Mouse (Mus musculus): ENCODE results near the gene Irf2bpl. TPM values are rescaled to one million over a fixed set of nuclear protein-coding genes. Genes with fewer than 3 reads are reported as not detected.

Irf2bpl gene
- polyA plus RNA-seq, 1 experiment from 2014 or later: 74.8 TPM

GRCm38 (mm10) chr12:86896441-86896890 is 11.9 kb upstream of the Irf2bpl start:
- 15% methylated on average over 7 of the region's 7 CpGs for WGBS
- peak overlapping the region; percentile 4; the same call in 1 of the 2 replicates for H3K4me3 ChIP-seq (replicated peaks)
- H3K27me3 ChIP-seq: no peaks in the 10 kb centered on the region
- no peaks in the 10 kb centered on the region for H3K36me3 ChIP-seq (replicated peaks)
- H3K27ac ChIP-seq: peak overlapping the region; percentile 98
- H3K9me3 ChIP-seq: no peaks in the 10 kb centered on the region
- H3K9ac ChIP-seq: peak overlapping the region; percentile 30; the same call in 1 of the 2 replicates
- H3K4me1 ChIP-seq: peaks cover 81% of the 10 kb centered on the region
- ATAC-seq (ENCODE audit: low FRiP score): no peak
- peak overlapping the region; percentile 63 for H3K4me2 ChIP-seq

GRCm38 (mm10) chr12:86895703-86896409 is 11.3 kb upstream of the Irf2bpl start:
- H3K9me3 ChIP-seq: no peaks in the 10 kb centered on the region
- ATAC-seq (ENCODE audit: low FRiP score): no peak
- WGBS: 38% methylated on average over 4 of the region's 4 CpGs
- H3K4me3 ChIP-seq (replicated peaks): peak overlapping the region; percentile 28; the same call in 1 of the 2 replicates
- H3K36me3 ChIP-seq (replicated peaks): no peaks in the 10 kb centered on the region
- H3K27me3 ChIP-seq: no peaks in the 10 kb centered on the region
- peak overlapping the region; percentile 30 for H3K9ac ChIP-seq
- peak overlapping the region; percentile 98 for H3K27ac ChIP-seq
- peak overlapping the region; percentile 63 for H3K4me2 ChIP-seq
- peaks cover 87% of the 10 kb centered on the region for H3K4me1 ChIP-seq

- H3K9ac ChIP-seq: peak overlapping the region; percentile 30
- H3K27ac ChIP-seq: peak overlapping the region; percentile 98
- 0% methylated on average over 12 of the region's 12 CpGs for WGBS
- H3K4me1 ChIP-seq: peaks cover 92% of the 10 kb centered on the region
- H3K27me3 ChIP-seq: no peaks in the 10 kb centered on the region
- peak; percentile 22 for ATAC-seq (ENCODE audit: low FRiP score)
- H3K9me3 ChIP-seq: no peaks in the 10 kb centered on the region
- H3K4me2 ChIP-seq: peak overlapping the region; percentile 63
- peak overlapping the region; percentile 28 for H3K4me3 ChIP-seq (replicated peaks)
- no peaks in the 10 kb centered on the region for H3K36me3 ChIP-seq (replicated peaks)
Observed at GRCm38 (mm10) chr12:86894841-86895428, 10.3 kb upstream of the Irf2bpl start.

DNA sequence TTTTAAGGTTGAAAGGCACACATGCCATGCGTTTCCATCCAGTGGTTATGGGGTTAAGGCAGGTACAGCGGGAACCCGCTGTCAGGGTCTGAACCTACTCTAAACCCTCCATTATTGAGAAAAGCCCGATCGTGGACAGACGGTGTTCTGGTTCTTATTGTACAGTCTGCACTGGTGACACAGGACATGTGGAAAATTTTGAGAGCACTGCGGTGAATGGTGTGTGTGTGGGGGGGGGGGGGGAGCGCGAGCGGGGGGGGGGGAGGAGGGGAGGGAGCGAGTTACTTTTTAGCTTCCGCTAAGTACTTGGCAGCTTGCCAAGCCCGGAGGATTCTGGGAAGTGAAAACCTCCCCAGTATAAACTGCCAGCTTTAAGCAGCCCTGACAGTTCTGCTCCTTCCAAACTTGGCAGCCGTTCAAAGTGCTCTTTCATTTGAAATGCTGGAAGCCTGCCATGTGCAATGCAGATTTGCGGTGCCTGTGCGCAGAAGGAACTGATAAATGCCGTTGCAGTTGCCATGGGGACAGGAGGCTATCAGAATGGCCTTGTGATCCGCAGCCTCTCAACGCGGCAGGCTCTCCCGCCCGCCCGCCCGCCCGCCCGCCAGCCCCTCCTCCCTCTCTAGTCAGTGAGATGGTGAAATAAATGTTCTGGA is 9.7 kb upstream of the Irf2bpl start:
- H3K4me2 ChIP-seq: peak overlapping the region; percentile 63
- peak overlapping the region; percentile 28 for H3K4me3 ChIP-seq (replicated peaks)
- H3K27me3 ChIP-seq: no peaks in the 10 kb centered on the region
- under 1% methylated on average over 22 of the region's 26 CpGs for WGBS
- no peaks in the 10 kb centered on the region for H3K9me3 ChIP-seq
- ATAC-seq (ENCODE audit: low FRiP score): peak; percentile 88
- peak overlapping the region; percentile 56 for H3K9ac ChIP-seq
- H3K4me1 ChIP-seq: peaks cover 92% of the 10 kb centered on the region
- H3K27ac ChIP-seq: peak overlapping the region; percentile 98
- H3K36me3 ChIP-seq (replicated peaks): no peaks in the 10 kb centered on the region

DNA sequence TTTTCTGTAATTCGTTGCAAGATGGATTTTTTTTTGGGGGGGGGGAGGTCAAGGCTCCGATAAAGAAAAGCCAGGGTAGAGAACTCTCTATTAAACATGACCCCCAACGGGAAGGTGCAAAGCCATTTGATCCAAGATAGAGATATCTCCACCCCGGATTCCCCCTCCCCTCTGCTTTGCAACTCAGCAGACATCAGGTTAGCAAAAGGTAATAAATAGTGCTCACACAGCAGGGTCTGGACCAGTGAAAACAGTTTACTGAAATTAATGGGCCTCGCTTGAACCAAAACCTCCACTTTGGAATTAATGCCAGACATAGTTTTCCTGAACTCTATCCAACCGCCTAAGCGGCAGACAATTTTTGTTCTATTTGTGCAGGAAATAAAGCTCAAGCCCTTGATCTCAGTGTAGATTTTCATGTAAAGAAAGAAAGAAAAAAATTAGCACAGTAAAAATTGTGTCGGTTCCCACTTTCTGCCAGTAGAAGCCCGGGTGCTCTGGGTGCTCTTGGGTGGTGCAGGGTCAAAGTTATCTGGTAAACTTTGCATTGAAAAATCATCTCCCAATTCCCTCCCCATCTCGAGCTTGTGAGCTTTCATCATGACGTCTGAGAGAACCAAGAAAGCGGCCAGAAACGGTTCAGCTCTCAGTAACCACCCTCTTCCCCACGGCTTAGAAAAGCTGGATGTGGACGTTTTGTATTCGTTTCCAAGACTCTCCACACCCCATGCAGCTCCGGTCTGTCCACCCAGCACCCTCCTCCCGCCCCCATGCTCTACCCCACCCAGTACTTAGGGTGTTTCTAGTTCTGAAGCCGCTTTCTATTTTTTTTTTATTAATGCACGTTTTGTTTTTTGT is 9.0 kb upstream of the Irf2bpl start:
- Histone ChIP-seq H3K4me3 (replicated peaks) (peak overlapping the region; percentile 14), H3K4me1 (peaks cover 92% of the 10 kb centered on the region), H3K27ac (peak overlapping the region; percentile 98), H3K4me2 (peak overlapping the region; percentile 63), H3K36me3 (replicated peaks) (no peaks in the 10 kb centered on the region), H3K27me3 (no peaks in the 10 kb centered on the region), H3K9me3 (no peaks in the 10 kb centered on the region), H3K9ac (peak overlapping the region; percentile 56)
- ATAC-seq (ENCODE audit: low FRiP score): peak; percentile 21
- WGBS: under 1% methylated on average over 20 of the region's 20 CpGs

GRCm38 (mm10) chr12:86892711-86893311 is 8.2 kb upstream of the Irf2bpl start:
- peak overlapping the region; percentile 56 for H3K9ac ChIP-seq
- H3K4me3 ChIP-seq (replicated peaks): no peak overlapping the region
- H3K27me3 ChIP-seq: no peaks in the 10 kb centered on the region
- H3K9me3 ChIP-seq: no peaks in the 10 kb centered on the region
- H3K4me1 ChIP-seq: peaks cover 92% of the 10 kb centered on the region
- ATAC-seq (ENCODE audit: low FRiP score): no peak
- peak overlapping the region; percentile 63 for H3K4me2 ChIP-seq
- H3K36me3 ChIP-seq (replicated peaks): no peaks in the 10 kb centered on the region
- under 1% methylated on average over 17 of the region's 18 CpGs for WGBS
- peak overlapping the region; percentile 98 for H3K27ac ChIP-seq

- H3K36me3 ChIP-seq (replicated peaks): no peaks in the 10 kb centered on the region
- H3K4me3 ChIP-seq (replicated peaks): peak overlapping the region; percentile 28
- H3K4me1 ChIP-seq: peaks cover 92% of the 10 kb centered on the region
- peak overlapping the region; percentile 63 for H3K4me2 ChIP-seq
- no peak for ATAC-seq (ENCODE audit: low FRiP score)
- WGBS: 1% methylated on average over 35 of the region's 37 CpGs
- no peaks in the 10 kb centered on the region for H3K9me3 ChIP-seq
- H3K27me3 ChIP-seq: no peaks in the 10 kb centered on the region
- H3K27ac ChIP-seq: peak overlapping the region; percentile 98
- H3K9ac ChIP-seq: peak overlapping the region; percentile 56
Observed at GRCm38 (mm10) chr12:86891786-86892702, 7.4 kb upstream of the Irf2bpl start.

GRCm38 (mm10) chr12:86891454-86891785 is 6.8 kb upstream of the Irf2bpl start:
- H3K4me1 ChIP-seq: peaks cover 92% of the 10 kb centered on the region
- H3K36me3 ChIP-seq (replicated peaks): no peaks in the 10 kb centered on the region
- peak overlapping the region; percentile 56 for H3K9ac ChIP-seq
- H3K4me3 ChIP-seq (replicated peaks): peak overlapping the region; percentile 28
- peak overlapping the region; percentile 63 for H3K4me2 ChIP-seq
- H3K9me3 ChIP-seq: no peaks in the 10 kb centered on the region
- WGBS: 2% methylated on average over 11 of the region's 11 CpGs
- no peak for ATAC-seq (ENCODE audit: low FRiP score)
- H3K27ac ChIP-seq: peak overlapping the region; percentile 98
- H3K27me3 ChIP-seq: no peaks in the 10 kb centered on the region

GRCm38 (mm10) chr12:86890796-86891301 is 6.3 kb upstream of the Irf2bpl start:
- Histone ChIP-seq H3K4me3 (replicated peaks) (no peak overlapping the region), H3K27ac (peak overlapping the region; percentile 98), H3K36me3 (replicated peaks) (no peaks in the 10 kb centered on the region), H3K9ac (peak overlapping the region; percentile 56), H3K4me2 (peak overlapping the region; percentile 63), H3K27me3 (no peaks in the 10 kb centered on the region), H3K4me1 (peaks cover 92% of the 10 kb centered on the region), H3K9me3 (no peaks in the 10 kb centered on the region)
- no peak for ATAC-seq (ENCODE audit: low FRiP score)
- 27% methylated on average over 8 of the region's 8 CpGs for WGBS

GRCm38 (mm10) chr12:86890091-86890720 is 5.6 kb upstream of the Irf2bpl start:
- no peak for ATAC-seq (ENCODE audit: low FRiP score)
- no peaks in the 10 kb centered on the region for H3K27me3 ChIP-seq
- peaks cover 92% of the 10 kb centered on the region for H3K4me1 ChIP-seq
- no peaks in the 10 kb centered on the region for H3K9me3 ChIP-seq
- 48% methylated on average over 12 of the region's 12 CpGs for WGBS
- H3K4me3 ChIP-seq (replicated peaks): no peak overlapping the region
- no peak overlapping the region; the same call in 1 of the 2 replicates for H3K9ac ChIP-seq
- H3K27ac ChIP-seq: peak overlapping the region; percentile 98
- H3K4me2 ChIP-seq: peak overlapping the region; percentile 63; the same call in 1 of the 2 replicates
- H3K36me3 ChIP-seq (replicated peaks): no peaks in the 10 kb centered on the region
